Mouse (Mus musculus): Measurements from ENCODE around the gene Ccdc149. TPM values are rescaled to one million over a fixed set of nuclear protein-coding genes. Genes with fewer than 3 reads are reported as not detected.

The Ccdc149 gene
- polyA plus RNA-seq (2012; rRNA removed), result 32.8 and 41.8 TPM in 2 replicates

DNA sequence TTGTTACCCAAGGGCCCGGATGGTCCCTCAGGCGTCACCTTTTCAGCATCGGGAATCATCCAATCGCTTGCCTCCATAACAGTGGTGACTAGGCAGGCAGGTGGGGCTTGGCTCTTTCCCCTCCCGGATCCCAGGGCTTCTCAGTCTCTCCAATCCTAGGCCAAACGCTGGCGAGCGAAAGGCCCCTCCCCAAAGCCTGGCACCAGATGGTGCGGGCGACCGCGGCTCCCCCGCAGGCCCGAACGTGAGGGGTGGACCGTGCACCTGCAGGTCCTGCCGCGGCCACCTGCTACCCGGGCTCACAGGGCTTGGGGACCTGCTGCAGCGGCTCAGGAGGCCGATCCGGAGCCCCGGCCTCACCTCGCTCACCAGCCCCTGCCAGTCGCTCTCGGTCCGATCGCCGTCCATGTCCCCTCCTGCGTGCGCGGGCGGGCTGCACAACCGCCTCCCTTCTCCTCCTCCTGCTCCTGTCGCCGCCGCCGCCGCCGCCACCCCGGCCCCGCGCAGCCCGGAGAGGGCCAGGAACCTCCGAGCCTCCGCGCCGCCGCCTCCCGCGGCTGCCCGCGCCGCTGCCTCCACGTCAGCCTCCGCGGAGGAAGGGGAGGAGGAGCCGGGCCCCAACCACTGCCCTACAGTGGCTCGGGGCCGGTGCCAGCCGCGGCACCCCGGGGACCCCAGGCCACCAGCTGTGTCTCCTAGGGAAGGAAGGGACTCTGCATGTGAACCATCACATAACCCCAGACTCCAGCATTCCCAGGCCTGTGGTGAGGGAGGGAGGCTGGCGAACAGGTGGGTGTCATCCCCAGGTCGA lies at the start of gene Ccdc149:
Ccdc149 (minus strand) TSS at position 531 of the 811 bp plus-strand sequence.
- DNase-seq (ENCODE audit: extremely low spot score in 1 of 2, low spot score in 1 of 2), result peak; percentile 87 to 89

DNA sequence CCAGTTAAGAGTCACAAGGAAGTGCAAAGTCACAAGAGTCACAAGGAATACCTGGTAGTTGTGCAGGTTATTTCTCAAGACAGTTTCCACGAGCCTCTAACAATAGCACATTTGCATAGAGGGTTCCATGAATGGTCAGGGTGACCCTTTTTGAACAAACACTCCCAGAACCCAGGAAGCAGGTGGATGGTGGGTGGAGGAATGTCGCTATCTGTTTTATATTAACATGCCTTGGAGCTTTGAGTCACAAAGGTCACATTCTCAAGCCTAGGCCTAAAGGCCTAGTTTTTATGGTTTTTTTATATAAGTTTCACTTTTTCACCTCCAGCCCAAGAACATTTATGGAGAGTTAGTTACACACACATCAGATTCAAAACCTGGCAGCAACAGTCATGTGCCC lies 48.6 kb upstream of the Ccdc149 start:
- DNase-seq (ENCODE audit: extremely low spot score in 1 of 2, low spot score in 1 of 2), result no peak

DNA sequence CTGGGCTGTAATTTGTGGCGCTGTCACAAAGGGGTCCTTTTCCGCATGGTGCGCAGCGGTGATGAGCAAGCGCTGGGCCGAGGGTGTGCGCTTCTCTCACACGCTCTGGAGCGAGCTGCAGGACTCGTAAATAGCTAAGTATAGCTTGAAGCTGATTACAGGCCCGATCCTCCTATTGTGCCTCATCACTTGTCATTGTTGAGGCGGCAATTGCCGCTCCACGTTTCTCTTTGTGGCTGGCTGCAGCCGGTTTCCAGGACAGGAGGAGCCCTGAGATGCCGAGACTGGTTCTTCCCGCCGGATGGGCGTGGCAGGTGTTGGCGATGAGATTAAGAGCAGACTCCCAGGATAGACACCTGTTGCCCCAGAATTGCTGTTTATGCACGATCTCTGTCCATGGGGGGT lies 44.8 kb upstream of the Ccdc149 start:
- DNase-seq (ENCODE audit: extremely low spot score in 1 of 2, low spot score in 1 of 2), result peak in 1 of 2 experiments; percentile 28

DNA sequence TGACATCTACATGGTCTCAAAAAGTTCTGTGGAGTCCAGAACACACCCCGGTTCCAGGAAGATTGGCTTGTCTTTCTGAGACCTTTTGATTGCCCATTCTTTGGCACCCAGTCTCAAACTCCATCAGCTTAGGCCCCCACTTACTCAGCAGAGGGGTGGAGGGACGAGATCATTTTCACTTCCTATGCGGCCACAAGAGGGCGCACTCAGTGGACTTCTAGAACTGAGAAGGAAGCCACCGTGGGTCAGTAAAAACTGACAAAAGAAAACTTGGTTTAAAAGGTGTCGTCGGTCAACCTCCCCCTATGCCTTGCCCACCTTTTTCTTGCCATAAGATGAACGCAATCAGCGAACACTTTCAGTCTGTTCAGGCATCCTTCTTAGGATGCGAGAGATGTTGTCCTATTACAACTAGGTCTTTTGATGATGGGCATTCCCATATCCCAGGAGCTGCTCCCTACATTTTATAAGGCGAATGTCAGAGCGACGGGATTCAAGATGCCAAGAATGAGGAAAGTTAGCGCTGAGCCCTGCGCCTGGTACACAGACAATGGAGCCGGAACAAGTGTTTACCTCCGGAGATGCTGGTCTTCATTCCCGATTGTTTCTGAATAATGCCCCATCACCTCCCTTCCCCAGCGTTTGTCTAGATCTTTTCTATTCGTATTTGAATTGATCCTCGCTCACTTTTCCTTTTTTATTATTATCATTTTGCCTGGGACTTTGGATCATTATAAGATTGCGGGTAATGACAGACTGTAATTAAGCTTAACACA lies 44.1 kb upstream of the Ccdc149 start:
- DNase-seq (ENCODE audit: extremely low spot score in 1 of 2, low spot score in 1 of 2), result peak; percentile 29 to 87

DNA sequence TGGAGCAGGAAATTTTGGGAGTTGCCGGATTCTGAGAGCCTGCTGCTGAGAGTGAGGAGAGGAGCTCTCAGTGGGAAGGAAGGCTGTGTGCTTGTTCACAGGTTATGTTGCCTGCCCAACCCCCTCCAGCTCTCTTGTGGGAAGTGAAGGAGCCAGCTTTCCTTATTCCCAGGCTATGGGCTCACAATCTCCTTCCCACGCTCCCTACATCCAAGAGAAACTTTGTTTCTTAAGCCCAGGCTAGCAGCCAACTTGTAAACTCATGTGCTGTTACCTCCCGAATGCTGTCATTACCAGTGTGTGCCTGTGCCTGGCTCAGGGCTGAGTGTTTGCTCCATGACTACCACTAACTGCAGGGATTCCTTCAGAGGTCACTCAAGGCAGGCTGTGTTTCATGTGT lies 39.8 kb upstream of the Ccdc149 start:
- peak in 1 of 2 experiments; percentile 31 for DNase-seq (ENCODE audit: extremely low spot score in 1 of 2, low spot score in 1 of 2)

DNA sequence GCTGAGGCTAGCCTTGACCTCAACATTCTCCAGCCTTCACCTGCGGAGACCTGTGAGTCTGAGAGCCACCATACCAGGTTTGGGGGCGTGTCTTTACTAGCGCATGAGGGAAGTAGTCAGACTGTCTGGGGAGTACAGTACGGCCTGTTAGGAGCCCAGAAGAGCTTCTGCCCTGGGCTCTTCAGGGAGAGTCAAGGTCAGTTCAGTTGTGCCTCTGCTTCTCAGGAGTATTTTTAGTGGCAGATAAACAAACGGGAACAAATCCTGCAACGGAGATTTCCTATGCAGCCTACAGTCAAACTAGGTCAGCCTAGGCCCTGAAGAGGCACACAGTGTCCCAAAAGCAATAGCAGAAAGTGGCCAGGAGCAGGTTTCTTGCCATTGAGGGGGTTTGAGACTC lies 38.1 kb upstream of the Ccdc149 start:
- DNase-seq (ENCODE audit: extremely low spot score in 1 of 2, low spot score in 1 of 2), result no peak

DNA sequence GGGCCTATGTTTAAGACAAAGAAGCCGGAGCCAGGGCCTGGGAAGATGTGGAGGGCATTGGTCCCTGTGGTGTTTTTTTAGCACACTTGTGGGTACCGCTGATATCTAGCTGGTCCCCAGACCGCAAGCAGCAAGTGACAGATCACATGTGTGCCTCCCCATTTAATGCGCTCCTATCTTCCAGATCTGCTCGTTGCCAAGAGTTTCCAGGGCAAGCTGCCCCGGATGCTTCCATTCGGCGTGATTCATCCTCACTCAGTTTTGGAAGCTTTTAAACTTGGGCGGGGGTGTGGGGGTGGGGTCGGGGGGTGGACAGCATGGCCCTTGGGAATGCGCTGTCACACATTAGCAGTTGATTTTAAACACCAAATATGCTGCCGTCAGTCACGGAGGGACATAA lies 33.3 kb upstream of the Ccdc149 start:
- no peak for DNase-seq (ENCODE audit: extremely low spot score in 1 of 2, low spot score in 1 of 2)

DNA sequence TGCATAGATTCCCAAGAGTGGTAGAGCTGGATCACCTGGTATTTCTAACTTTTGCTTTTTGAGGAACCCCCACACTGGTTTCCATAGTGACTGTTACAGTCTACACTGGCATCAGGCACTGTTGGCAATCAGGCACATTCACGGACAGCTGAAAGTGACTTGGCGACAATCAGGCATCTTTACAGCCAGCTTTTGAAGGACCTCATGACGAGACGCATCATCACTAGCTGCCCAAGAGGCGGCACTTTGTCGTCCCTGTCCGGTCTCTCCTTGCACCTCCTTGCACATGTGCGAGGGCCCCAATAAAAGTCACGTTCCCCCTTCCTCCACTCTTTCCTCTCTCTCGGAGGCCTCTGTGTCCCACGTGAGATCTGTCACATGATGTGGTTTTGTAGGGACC lies 32.8 kb upstream of the Ccdc149 start:
- peak in 1 of 2 experiments; percentile 7 for DNase-seq (ENCODE audit: extremely low spot score in 1 of 2, low spot score in 1 of 2)

DNA sequence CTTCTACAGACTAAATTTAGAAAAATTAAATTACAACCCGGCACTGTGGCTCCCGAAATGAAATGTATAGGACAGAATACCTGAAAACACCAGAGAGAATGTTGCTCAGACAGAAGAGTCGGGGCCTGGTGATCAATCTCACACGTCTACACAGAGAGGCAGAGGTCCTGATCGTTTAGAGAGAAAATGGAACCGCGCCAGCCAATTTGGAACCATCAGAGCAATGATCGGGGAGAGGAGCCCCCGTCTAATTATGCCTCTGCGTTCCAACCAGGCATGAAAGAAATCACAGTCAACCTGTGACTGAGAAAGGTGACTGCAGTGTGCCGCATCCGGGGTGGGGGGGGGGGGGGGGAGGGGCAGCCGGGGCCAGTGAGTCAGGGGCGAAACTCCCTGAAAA lies 24.4 kb upstream of the Ccdc149 start:
- DNase-seq (ENCODE audit: extremely low spot score in 1 of 2, low spot score in 1 of 2), result no peak

DNA sequence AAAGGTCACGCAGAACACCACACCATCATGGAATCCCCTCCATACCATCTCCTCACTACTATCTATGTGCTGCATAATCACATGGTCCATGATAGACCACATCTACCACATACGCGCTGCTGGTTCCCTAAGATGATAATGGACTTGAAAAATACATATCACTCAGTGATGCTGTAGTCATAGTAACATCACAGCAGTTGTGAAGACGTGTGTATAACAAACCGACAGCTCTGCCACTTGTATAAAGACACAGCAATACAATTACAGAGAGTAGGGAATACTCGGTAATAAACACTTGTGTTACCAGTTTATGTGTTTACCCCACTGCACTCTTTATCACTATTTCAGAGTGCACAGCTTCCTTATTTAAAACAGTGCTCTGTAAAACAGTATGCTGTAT lies 20.2 kb upstream of the Ccdc149 start:
- DNase-seq (ENCODE audit: extremely low spot score in 1 of 2, low spot score in 1 of 2), result no peak

DNA sequence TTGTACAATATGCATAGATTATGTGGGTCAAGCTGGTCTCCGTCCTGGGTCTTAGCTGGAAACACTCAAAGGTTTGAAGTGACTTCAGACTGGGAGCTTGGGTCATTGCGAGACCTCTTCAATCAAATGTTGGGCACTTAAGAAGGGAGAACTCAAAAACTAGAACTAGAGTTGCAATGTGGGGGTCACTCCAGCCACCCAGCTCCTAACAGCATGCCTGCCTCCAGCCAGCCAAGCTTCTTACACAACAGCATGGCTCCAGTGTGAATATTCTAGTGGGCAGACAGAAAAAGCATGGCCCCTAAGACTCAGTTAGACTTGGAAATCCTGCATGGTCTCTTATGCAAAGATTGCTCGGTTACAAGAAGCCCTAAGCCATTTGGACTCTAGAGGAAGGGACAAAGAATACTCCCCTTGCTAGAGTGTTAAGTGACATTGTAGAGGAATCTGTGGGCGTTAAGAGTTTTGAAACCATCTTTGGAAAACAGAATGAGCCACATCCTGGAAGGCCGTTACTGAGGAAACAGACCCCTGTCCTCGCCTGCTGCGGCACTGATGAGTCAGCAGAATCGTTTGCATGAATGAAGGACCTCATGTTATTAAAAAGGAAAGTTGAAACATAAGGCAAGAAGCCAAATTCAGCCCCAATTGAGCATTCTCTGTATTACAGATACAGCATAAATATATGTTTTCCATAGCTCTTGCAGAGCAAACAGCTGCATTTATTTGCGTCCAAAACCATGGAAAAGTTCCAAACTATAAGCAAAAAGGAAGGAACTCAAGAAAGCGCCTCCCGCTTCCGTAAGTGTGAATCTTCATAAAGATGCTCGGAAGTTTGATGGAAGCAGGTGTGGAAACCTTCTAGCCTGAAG lies 16.5 kb upstream of the Ccdc149 start:
- peak in 1 of 2 experiments; percentile 19 for DNase-seq (ENCODE audit: extremely low spot score in 1 of 2, low spot score in 1 of 2)

DNA sequence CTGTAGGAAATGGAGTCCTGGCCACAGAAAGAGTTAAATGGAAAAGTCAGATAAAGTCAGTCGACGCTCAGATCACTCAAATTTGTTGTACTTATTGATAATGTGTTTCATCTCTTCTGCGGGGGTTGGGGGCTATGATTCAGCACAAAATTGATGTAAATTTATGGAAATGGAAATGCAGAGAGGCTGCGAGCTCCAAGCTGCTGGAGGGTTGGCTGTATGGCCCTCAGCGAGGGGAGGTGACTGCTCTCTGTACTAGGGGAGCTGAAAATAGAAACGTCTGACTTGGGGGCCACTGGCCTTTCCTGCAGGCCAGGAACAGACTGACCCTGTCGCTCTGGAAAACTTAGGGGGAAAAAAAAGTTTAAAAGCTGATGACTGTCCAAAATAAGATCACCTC lies 5.5 kb upstream of the Ccdc149 start:
- peak in 1 of 2 experiments; percentile 53 for DNase-seq (ENCODE audit: extremely low spot score in 1 of 2, low spot score in 1 of 2)

DNA sequence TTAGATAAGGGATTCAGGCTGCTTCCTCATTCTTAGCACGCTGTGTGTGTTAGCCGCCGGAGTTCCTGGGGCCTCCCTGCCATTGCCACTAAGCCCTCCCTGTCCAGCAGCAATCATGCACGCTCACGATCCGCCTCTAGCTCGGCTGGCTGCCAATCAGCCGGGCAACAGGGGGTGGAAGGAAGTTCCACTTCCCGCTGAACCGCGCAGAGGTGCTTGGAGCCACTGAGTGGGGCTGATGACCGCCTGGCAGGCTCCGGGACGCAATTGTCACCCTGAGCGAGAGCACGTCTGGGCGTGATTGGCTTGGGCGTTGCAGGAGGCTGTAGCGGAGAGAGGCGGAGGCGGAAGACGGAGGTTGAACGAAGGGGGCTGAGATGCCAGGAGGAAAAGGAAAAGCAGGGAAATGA lies 5.0 kb upstream of the Ccdc149 start:
- peak; percentile 51 to 71 for DNase-seq (ENCODE audit: extremely low spot score in 1 of 2, low spot score in 1 of 2)

DNA sequence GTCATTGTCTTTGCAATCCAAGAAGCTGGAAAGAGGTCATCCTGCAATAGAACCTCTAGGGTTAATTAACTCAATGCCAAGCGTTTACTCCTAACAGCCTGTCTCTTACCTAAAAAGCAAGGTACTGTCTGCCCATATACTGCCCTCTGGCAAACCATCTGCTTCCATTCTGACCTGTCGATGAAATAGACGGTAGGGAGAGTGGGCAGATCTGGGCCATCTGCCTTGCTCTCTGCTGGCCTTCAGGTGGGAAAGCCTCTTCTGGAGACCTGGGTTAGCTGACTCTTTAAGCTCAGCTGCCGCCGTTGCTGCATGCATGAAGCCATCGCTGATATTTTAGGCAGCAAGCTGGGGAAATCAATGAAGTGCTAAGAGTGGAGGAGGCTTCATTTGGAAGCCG lies 2.7 kb upstream of the Ccdc149 start:
- DNase-seq (ENCODE audit: extremely low spot score in 1 of 2, low spot score in 1 of 2), result no peak

DNA sequence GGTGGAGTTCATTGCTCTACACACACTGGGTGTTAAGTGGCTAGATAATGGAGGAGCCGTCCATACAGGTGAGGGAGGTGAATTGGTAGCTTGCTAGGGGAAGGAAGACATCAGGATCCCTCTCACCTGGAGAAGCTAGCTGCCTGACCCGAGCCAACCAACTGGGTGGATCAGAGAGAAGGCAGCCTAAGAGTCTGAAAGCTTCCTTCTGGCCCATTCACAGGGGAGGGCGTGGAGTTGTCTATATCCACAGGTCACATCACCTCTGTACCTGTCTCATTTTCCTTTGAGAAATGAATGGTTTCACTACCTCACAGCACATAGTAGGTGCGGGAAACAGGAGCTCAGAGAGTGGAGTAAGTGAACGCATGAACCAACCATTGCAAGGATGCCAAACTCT lies 770 bp downstream of the Ccdc149 start:
- DNase-seq (ENCODE audit: extremely low spot score in 1 of 2, low spot score in 1 of 2), result no peak

DNA sequence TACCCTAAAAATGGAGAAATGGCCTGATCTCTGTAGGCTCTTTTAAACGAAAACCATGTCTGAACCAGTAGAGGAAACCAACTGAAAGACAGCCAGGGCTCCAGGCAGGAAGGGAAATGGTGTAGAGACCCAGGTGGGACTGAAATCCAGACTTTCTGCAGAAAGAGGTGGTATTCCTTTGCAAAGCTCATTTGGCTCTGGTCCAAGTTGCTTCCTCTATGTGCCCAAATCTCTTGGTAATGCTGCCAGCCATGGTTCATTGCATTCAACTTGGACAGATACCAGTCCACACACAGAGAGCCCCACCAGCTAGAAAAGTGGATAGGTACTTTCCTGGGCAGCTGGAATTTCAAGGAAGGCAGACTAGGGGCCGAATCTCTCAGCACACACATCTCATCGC lies 3.5 kb downstream of the Ccdc149 start:
- DNase-seq (ENCODE audit: extremely low spot score in 1 of 2, low spot score in 1 of 2), result no peak

DNA sequence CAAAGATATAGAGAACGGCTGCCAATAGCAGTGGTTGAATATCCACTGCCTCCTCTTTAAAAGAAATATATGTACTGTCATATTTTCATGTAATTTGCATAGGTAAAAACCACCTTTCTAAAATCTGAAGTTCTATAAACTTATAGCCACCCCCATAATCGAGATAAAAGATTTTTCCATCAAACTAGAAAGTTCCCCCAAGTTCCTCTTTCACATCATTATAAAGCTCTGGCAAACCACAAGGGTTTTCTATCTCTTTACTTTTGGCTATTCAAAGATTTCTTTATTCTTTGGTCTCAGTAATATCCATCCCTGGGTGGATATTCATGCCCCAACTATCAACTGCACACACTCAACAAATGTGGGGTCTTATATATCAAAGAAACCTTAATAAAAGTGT lies 8.9 kb downstream of the Ccdc149 start:
- DNase-seq (ENCODE audit: extremely low spot score in 1 of 2, low spot score in 1 of 2), result no peak

DNA sequence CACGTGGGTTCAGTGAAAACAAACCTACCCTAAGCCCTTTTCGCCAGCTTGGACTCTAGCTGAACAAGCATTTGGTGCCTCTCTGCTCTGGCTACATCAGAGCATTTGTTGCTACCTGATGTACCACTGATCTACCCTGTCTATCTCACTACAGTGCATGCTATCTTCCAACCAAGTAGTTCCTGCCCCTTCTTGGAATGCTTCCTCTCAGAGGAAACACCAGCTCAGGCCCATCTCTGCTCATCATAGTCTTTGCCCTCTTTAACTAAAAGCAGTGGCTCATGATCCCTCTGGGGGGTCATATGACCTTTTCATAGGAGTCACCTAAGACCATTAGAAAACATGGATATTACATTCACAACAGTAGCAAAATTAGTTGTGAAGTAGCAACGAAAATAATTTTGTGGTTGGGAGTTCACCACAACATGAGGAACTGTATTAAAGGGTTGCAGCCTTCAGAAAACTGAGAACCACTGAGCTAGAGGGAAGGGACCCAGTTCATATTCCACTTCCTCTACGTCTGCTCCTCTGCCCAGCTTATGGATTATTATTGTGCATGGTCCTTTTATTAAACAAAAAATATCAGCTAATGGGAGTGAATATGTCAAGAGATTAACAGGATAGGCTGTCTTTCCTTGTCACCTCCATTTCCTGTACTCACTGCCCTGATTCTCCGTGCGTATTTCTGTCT lies 9.7 kb downstream of the Ccdc149 start:
- no peak for DNase-seq (ENCODE audit: extremely low spot score in 1 of 2, low spot score in 1 of 2)

DNA sequence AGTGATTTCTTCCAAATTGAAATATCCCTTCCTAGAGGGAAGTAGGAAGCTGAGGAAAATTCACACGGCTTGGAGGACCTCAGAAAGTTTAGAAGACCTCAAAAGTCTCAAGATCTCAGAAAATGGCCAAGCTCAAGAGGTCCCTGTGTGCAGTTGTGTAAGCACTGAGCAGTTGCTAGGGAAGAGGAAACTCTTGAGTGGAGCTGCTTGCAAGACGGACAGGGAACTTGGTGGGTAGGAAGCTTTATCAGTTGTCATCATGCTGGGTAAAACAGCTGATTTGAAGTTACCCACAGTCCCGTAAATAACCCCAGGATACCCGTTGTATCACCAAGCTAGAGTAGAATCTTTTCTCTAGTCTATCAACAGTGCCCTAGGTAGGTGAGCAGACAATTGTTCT lies 12.0 kb downstream of the Ccdc149 start:
- no peak for DNase-seq (ENCODE audit: extremely low spot score in 1 of 2, low spot score in 1 of 2)

DNA sequence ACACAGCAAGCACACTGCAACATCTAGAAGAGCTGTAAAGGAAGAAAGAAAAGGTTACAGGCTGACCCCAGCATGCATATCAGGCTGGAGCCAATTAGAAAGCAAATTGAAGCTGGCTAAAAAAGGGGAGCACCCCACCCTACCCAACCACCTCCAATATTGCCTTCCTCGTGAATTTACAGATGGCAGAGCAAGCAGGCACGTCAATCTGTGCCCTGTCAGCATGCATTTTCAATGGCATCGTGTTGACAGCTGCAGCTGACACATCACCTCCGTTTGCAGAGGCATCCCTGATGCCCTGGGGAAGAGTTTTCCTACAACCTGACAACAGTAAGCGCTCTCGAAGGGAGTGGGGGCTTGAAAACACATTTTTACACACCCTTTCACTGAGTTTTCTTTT lies 14.2 kb downstream of the Ccdc149 start:
- no peak for DNase-seq (ENCODE audit: extremely low spot score in 1 of 2, low spot score in 1 of 2)

Measured in frontal cortex, adult 2 months (tissue).